Mouse (Mus musculus) C2C12 (cell line): ENCODE results near the gene Usp39. TPM values are rescaled to one million over a fixed set of nuclear protein-coding genes. Genes with fewer than 3 reads are reported as not detected.

Experiments
- H3K27me3 ChIP-seq: one replicate; pipeline ENCODE4 v1.6.1; 2011; ENCODE audit not compliant: control insufficient read depth, insufficient read depth, insufficient read length
- H3K36me3 ChIP-seq: one replicate; pipeline ENCODE4 v1.6.1; 2011; ENCODE audit not compliant: control insufficient read depth, insufficient read depth
- H3K4me3 ChIP-seq: one replicate; pipeline ENCODE4 v1.5.1; 2011; ENCODE audit warnings: mild to moderate bottlenecking, control low read depth; ENCODE audit not compliant: poor library complexity, insufficient read depth, severe bottlenecking
- H3K79me2 ChIP-seq: one replicate; pipeline ENCODE4 v1.6.1; 2011; ENCODE audit not compliant: control insufficient read depth, insufficient read depth
- H3K79me3 ChIP-seq: one replicate; pipeline ENCODE4 v1.6.1; 2011; ENCODE audit warnings: low read depth, control low read depth
- H3ac ChIP-seq: one replicate; pipeline ENCODE3; 2011; ENCODE audit warnings: low read depth; ENCODE audit not compliant: control insufficient read depth, insufficient read length
- CEBPB ChIP-seq: IDR thresholded peaks from one replicate; pipeline ENCODE4 v1.6.1; 2011; ENCODE audit warnings: low read depth, mild to moderate bottlenecking, control low read depth, moderate library complexity
- CTCF ChIP-seq: IDR thresholded peaks from one replicate; pipeline ENCODE4 v1.5.1; 2011; ENCODE audit not compliant: control insufficient read depth, insufficient read depth, insufficient read length
- FOSL1 ChIP-seq: IDR thresholded peaks from one replicate; pipeline ENCODE4 v1.8.0; 2011; ENCODE audit warnings: mild to moderate bottlenecking, low read length; ENCODE audit not compliant: poor library complexity, insufficient read depth, severe bottlenecking
- MAX ChIP-seq: IDR thresholded peaks from one replicate; pipeline ENCODE4 v1.6.1; 2011; ENCODE audit warnings: mild to moderate bottlenecking, control low read depth
- MYOD1 ChIP-seq: IDR thresholded peaks from one replicate; pipeline ENCODE4 v1.6.1; 2011; ENCODE audit warnings: low read depth; ENCODE audit not compliant: control insufficient read depth, insufficient read length
- MYOG ChIP-seq: IDR thresholded peaks from one replicate; pipeline ENCODE4 v1.6.1; 2011; ENCODE audit not compliant: control insufficient read depth, insufficient read length; ENCODE audit errors: extremely low read depth
- USF1 ChIP-seq: IDR thresholded peaks from one replicate; pipeline ENCODE4 v1.6.1; 2011; ENCODE audit warnings: low read depth, mild to moderate bottlenecking, control low read depth, moderate library complexity
- polyA plus RNA-seq: library from polyadenylated mRNA; unstranded; fragments of >200 nt; fragmentation: generic; extraction: Trizol; gene quantifications from one replicate; pipeline ENCODE4 v1.2.1, GENCODE M21; 2012; ENCODE audit warnings: missing spikeins

The Usp39 gene
- polyA plus RNA-seq, 1 experiment: 67.4 TPM

- peaks cover 3% of the 10 kb centered on the region for H3K36me3 ChIP-seq
- TF ChIP-seq MYOG (no peak), CEBPB (no peak), MAX (no peak), FOSL1 (no peak), CTCF (no peak), USF1 (no peak), MYOD1 (no peak)
- no peaks in the 10 kb centered on the region for H3K27me3 ChIP-seq
- no peaks in the 10 kb centered on the region for H3K79me3 ChIP-seq
- H3ac ChIP-seq: no peak overlapping the region
- no peak overlapping the region for H3K4me3 ChIP-seq
- H3K79me2 ChIP-seq: peaks cover 18% of the 10 kb centered on the region
These were observed 38.3 kb upstream of the Usp39 start for GRCm38 (mm10) chr6:72383142-72383820.

DNA sequence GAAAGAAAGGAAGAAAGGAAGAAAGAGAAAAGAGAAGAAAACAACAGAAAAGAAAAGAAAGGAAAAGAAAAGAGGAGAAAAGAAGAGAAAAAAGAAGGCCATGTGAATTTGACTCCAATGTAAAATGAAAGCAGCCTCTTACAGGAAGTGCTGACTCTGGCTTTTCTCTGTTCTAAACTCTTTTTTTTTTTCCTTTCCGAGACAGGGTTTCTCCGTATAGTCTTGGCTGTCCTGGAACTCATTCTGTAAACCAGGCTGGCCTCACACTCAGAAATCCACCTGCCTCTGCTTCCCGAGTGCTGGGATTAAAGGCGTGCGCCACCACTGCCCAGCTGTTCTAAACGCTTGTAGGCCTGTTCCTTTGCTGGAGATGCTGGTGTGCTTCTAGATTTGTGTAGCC is 37.5 kb upstream of the Usp39 start:
- Histone ChIP-seq H3K79me2 (peaks cover 20% of the 10 kb centered on the region), H3K4me3 (no peak overlapping the region), H3K36me3 (no peaks in the 10 kb centered on the region), H3K79me3 (peaks cover 3% of the 10 kb centered on the region), H3ac (no peak overlapping the region), H3K27me3 (no peaks in the 10 kb centered on the region)
- TF ChIP-seq FOSL1 (no peak), CEBPB (no peak), MAX (no peak), CTCF (no peak), MYOG (no peak), MYOD1 (no peak), USF1 (no peak)

DNA sequence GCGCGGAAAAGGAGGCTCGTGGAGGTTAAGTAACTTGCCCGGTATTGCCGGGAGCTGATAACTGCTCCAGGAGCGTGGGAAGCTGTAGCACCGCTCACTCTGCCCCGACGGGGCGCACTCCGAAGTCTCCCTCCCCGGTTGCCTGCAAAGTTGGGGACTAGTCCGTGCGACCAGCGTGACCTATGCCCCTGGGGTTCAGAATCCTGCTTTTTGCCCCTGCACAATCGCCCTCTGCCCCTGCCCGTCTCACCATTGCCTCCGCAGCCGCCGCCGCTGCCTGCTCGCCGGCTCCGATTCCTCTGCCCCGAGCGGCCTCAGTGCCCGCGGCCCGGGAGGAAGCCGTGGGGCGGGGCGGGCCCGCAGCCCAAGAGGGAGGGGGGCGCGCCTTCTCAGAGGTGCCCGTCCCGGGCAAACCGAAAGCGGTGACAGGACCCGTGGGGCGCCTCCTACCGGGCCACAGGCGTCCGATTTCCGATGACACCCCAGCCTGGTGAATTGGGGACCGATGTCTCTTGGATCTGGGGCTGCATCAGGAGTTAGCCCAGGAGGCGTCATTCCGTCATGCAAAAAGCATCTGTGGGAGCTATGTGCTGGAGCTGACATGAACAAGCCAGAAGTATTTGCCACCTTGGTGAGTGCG is 35.3 kb upstream of the Usp39 start, which contains the start of gene Vamp5:
Gene Vamp5 (minus strand): TSS at position 338 of the 640 bp plus-strand sequence.
- Histone ChIP-seq H3ac (peak within 1 kb of the TSS; percentile 66), H3K4me3 (peak within 1 kb of the TSS; percentile 59), H3K27me3 (no peaks in the 10 kb centered on the region), H3K36me3 (no peaks in the 10 kb centered on the region), H3K79me2 (peaks cover 20% of the 10 kb centered on the region), H3K79me3 (peaks cover 3% of the 10 kb centered on the region)
- TF ChIP-seq MYOG (no peak), CTCF (peak; percentile 34)

- TF ChIP-seq MYOG: no peak
- TF ChIP-seq CEBPB: no peak
- no peak for TF ChIP-seq CTCF
- no peak for TF ChIP-seq MYOD1
- no peak for TF ChIP-seq FOSL1
- no peak for TF ChIP-seq USF1
- no peak for TF ChIP-seq MAX
- Histone ChIP-seq H3K79me2 (peaks cover 20% of the 10 kb centered on the region), H3K27me3 (no peaks in the 10 kb centered on the region)
These were observed 34.6 kb upstream of the Usp39 start for GRCm38 (mm10) chr6:72379377-72380130.

GRCm38 (mm10) chr6:72378510-72379234 is 33.7 kb upstream of the Usp39 start:
- Histone ChIP-seq H3K36me3 (no peaks in the 10 kb centered on the region), H3K79me3 (peaks cover 3% of the 10 kb centered on the region), H3ac (no peak overlapping the region), H3K79me2 (peaks cover 20% of the 10 kb centered on the region), H3K27me3 (no peaks in the 10 kb centered on the region), H3K4me3 (no peak overlapping the region)
- TF ChIP-seq CEBPB: no peak
- TF ChIP-seq USF1: no peak
- TF ChIP-seq CTCF: no peak
- TF ChIP-seq MAX: no peak
- no peak for TF ChIP-seq MYOD1
- no peak for TF ChIP-seq MYOG

More at GRCm38 (mm10) chr6:72379377-72380130, 34.6 kb upstream of the Usp39 start:
- H3ac ChIP-seq: peak overlapping the region; percentile 66
- peaks cover 3% of the 10 kb centered on the region for H3K79me3 ChIP-seq
- H3K4me3 ChIP-seq: peak overlapping the region; percentile 59
- no peaks in the 10 kb centered on the region for H3K36me3 ChIP-seq
